In genomic region chrX:12175198-12175960, GRCm38 (mm10) we compare ENCODE assay signal across 11 mouse cellular contexts. TPM values are rescaled to one million over a fixed set of nuclear protein-coding genes. Genes with fewer than 3 reads are reported as not detected.
DNase-seq lines count a peak whose midpoint lies in the region; ATAC-seq lines count a peak whose summit lies in the region.
"Had no signal": no experiment of that assay in that cellular context is flagged by ENCODE, and none has a peak within 500 bp of the region (broad histone marks: within the 10 kb centered on the region; RNA-seq: fewer than 3 reads in every experiment).

No protein-coding gene starts in this region.

- no peak overlapping the region for H3K4me3 ChIP-seq in midbrain, embryonic 14.5 days (replicated peaks; ENCODE audit: low read depth, low read length)
- no peak overlapping the region for H3K4me3 ChIP-seq in midbrain, embryonic 15.5 days
- no peak overlapping the region for H3K4me3 ChIP-seq in neural tube, embryonic 13.5 days
- H3K4me3 ChIP-seq: forebrain, embryonic 15.5 days; megakaryocyte, embryonic 14.5 days had no signal

- no peak overlapping the region for H3K4me2 ChIP-seq in midbrain, embryonic 14.5 days (ENCODE audit: low read length)
- no peak overlapping the region for H3K4me2 ChIP-seq in midbrain, embryonic 15.5 days
- H3K4me2 ChIP-seq in neural tube, embryonic 13.5 days = 0 out of 2 replicates have a peak overlapping the region, but pooled peaks have one; percentile 9
- H3K4me2 ChIP-seq: forebrain, embryonic 15.5 days had no signal

- H3K4me1 ChIP-seq in midbrain, embryonic 14.5 days (ENCODE audit: control insufficient read depth, insufficient read depth, low read length) = 0 out of 2 replicates have a peak, but pooled peaks cover 5% of the 10 kb centered on the region
- no peaks in the 10 kb centered on the region for H3K4me1 ChIP-seq in midbrain, embryonic 15.5 days
- H3K4me1 ChIP-seq in neural tube, embryonic 13.5 days (replicated peaks) = peaks cover 23% of the 10 kb centered on the region

- peak; percentile 35 to 44 for DNase-seq in cerebellum, postnatal 10 days
- no peak for DNase-seq in cerebellum, adult 11-12 months
- DNase-seq in midbrain, embryonic 14.5 days = peak; percentile 57
- DNase-seq in ovary, postnatal 14 days (ENCODE audit: low spot score) = no peak
- DNase-seq: cerebellum, postnatal 36 days had no signal

- no peaks in the 10 kb centered on the region for H3K27me3 ChIP-seq in midbrain, embryonic 14.5 days (ENCODE audit: control insufficient read depth, insufficient read depth, low read length)
- H3K27me3 ChIP-seq in midbrain, embryonic 15.5 days (replicated peaks) = no peaks in the 10 kb centered on the region
- no peaks in the 10 kb centered on the region for H3K27me3 ChIP-seq in neural tube, embryonic 13.5 days
- H3K27me3 ChIP-seq: forebrain, embryonic 15.5 days had no signal

- no peak overlapping the region for H3K27ac ChIP-seq in midbrain, embryonic 14.5 days (replicated peaks; ENCODE audit: low read depth, low read length)
- no peak overlapping the region for H3K27ac ChIP-seq in midbrain, embryonic 15.5 days
- peak overlapping the region; percentile 61 for H3K27ac ChIP-seq in neural tube, embryonic 13.5 days (replicated peaks)
- H3K27ac ChIP-seq: forebrain, embryonic 15.5 days had no signal

- H3K9me3 ChIP-seq in midbrain, embryonic 14.5 days (ENCODE audit: control insufficient read depth, low read length) = no peaks in the 10 kb centered on the region
- no peaks in the 10 kb centered on the region for H3K9me3 ChIP-seq in midbrain, embryonic 15.5 days
- H3K9me3 ChIP-seq in neural tube, embryonic 13.5 days = no peaks in the 10 kb centered on the region
- H3K9me3 ChIP-seq: forebrain, embryonic 15.5 days; megakaryocyte, embryonic 14.5 days had no signal

- no peaks in the 10 kb centered on the region for H3K36me3 ChIP-seq in midbrain, embryonic 14.5 days (ENCODE audit: control insufficient read depth, insufficient read depth, low read length)
- no peaks in the 10 kb centered on the region for H3K36me3 ChIP-seq in midbrain, embryonic 15.5 days (replicated peaks)
- no peaks in the 10 kb centered on the region for H3K36me3 ChIP-seq in neural tube, embryonic 13.5 days
- H3K36me3 ChIP-seq: forebrain, embryonic 15.5 days had no signal

- H3K9ac ChIP-seq in midbrain, embryonic 14.5 days (replicated peaks; ENCODE audit: low read length) = no peak overlapping the region
- no peak overlapping the region for H3K9ac ChIP-seq in midbrain, embryonic 15.5 days
- H3K9ac ChIP-seq in neural tube, embryonic 13.5 days = no peak overlapping the region
- H3K9ac ChIP-seq: forebrain, embryonic 15.5 days had no signal

- ATAC-seq in midbrain, embryonic 14.5 days (ENCODE audit: low FRiP score, low TSS enrichment) = no peak
- no peak for ATAC-seq in midbrain, embryonic 15.5 days (replicated peaks)
- ATAC-seq in inflammation-experienced regulatory T-cells, adult 6 months = peak; percentile 84
- 0 out of 2 replicates have a peak, but pooled peaks have one; percentile 40 for ATAC-seq in neural tube, embryonic 13.5 days (ENCODE audit: low read depth)
- ATAC-seq in megakaryocyte progenitor cell, adult 5-6 weeks (replicated peaks; ENCODE audit: poor library complexity) = no peak
- ATAC-seq: forebrain, embryonic 15.5 days had no signal

- WGBS in midbrain, embryonic 14.5 days = 57% methylated on average over 16 of the region's 16 CpGs
- WGBS in midbrain, embryonic 15.5 days = 55% methylated on average over 16 of the region's 16 CpGs
- 37% methylated on average over 16 of the region's 16 CpGs for WGBS in neural tube, embryonic 13.5 days

RNA-seq across cellular contexts. Expression of gene Bcor, which starts 15.2 kb away (rescaled TPM):
- polyA plus RNA-seq in midbrain, embryonic 14.5 days (2014; fragmentation: Nextera tagmentation; extraction: Ambion mirVana) = 20.8 and 26.6 TPM in 2 replicates
- 18.4 and 18.8 TPM in 2 replicates for polyA plus RNA-seq in midbrain, embryonic 15.5 days (2015; fragmentation: Nextera tagmentation; extraction: Ambion mirVana)
- 10 to 100 TPM; 15.1 to 28.3 (median 23.8) TPM for polyA plus RNA-seq in inflammation-experienced regulatory T-cells, adult 6 months (2017; shearing (Covaris generic))
- 17.9 and 18.4 TPM in 2 replicates for polyA plus RNA-seq in neural tube, embryonic 13.5 days (2015; fragmentation: Nextera tagmentation; extraction: Ambion mirVana)
- total RNA-seq in megakaryocyte progenitor cell, adult 5-6 weeks (2015) = 35.3 and 42.7 TPM in 2 replicates
- total RNA-seq in megakaryocyte progenitor cell, adult 5-6 weeks (2017) = 24.7 and 29.1 TPM in 2 replicates

Comparison
In these comparisons a context has a peak if more than half of its experiments do, and no peak if none do; other contexts are left out.
1. DNase-seq: peak in cerebellum, postnatal 10 days (2 of 2) and midbrain, embryonic 14.5 days (single experiment); none in cerebellum, adult 11-12 months (single experiment) and ovary, postnatal 14 days (single experiment).
2. ATAC-seq: peak in inflammation-experienced regulatory T-cells, adult 6 months (single experiment) and neural tube, embryonic 13.5 days (single experiment); none in midbrain, embryonic 14.5 days (single experiment), midbrain, embryonic 15.5 days (single experiment) and megakaryocyte progenitor cell, adult 5-6 weeks (single experiment).